Mouse (Mus musculus): ENCODE results near the gene Retnlb. TPM values are rescaled to one million over a fixed set of nuclear protein-coding genes. Genes with fewer than 3 reads are reported as not detected.
"Not testable (repeated sequence)": the region's sequence is repeated elsewhere in the genome, so short reads cannot be mapped to it uniquely, and the experiment has no call there.

Retnlb gene
- polyA plus RNA-seq, 1 experiment from 2014 or later = not detected

DNA sequence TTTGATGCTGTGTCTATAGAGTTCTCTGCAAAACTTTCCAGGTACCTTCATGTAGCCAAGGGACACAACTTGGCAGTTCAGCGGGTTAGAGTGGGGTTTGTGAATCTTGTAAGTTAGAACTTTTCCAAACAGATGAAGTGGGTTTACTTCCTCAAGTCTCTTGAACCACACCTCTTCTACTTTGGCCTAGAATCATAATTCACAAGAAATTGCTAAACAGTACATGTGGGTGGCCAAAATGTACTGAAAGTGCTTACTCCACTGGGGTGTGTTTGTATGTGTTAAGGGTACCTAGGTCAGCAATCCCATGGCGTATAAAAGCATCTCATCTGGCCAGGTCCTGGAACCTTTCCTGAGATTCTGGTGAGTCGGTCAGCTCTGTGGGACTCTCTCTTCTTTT, 25.6 kb downstream of the Retnlb start, which contains the start of gene Retnla:
Retnla (plus strand) TSS at position 286 of the 400 bp plus-strand sequence.
- Histone ChIP-seq H3K9me3 (ENCODE audit: control insufficient read depth, low read length) (no peaks in the 10 kb centered on the region), H3K9ac (ENCODE audit: low read length) (no peak within 1 kb of the TSS), H3K27me3 (ENCODE audit: control insufficient read depth, insufficient read depth, low read length) (no peaks in the 10 kb centered on the region), H3K27ac (ENCODE audit: low read depth, low read length) (no peak within 1 kb of the TSS), H3K4me2 (no peak within 1 kb of the TSS), H3K4me1 (ENCODE audit: control insufficient read depth, insufficient read depth, low read length) (no peaks in the 10 kb centered on the region), H3K36me3 (ENCODE audit: control insufficient read depth, insufficient read depth, low read length) (no peaks in the 10 kb centered on the region), H3K4me3 (ENCODE audit: low read depth, low read length) (no peak within 1 kb of the TSS)
- ATAC-seq (ENCODE audit: low FRiP score) (no peak), DNase-seq (ENCODE audit: low spot score, missing footprints) (no peak)
- 86% methylated on average over 3 of the region's 3 CpGs for WGBS

DNA sequence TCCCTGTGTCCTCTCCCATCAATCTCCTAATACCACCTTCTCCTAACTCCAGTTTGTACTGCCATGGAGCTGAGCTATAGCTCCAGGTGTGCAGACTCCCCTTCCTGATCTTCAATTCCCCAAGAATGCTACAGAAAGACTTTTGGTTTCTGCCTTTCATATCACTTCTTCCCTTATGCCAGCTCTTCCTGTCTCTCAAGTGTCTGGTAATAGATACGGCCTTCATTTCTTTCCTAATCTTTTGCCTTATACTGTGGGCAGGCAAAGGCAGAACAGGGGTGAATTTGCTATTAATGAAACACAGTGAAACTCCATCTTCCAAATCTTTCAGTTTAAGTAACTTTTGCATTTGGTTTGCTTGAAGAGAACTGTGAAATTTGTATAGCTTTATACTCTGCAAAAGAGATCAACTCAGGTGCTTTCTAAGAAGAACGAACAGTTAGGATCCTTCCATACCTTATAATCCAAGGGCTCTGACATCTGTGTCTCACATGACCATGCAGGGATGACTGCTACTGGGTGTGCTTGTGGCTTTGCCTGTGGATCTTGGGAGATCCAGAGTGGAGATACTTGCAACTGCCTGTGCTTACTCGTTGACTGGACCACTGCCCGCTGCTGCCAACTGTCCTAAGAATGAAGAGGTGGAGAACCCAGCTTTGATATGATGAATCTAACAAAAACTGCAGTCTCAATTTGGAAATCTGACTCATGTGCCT, 27.2 kb downstream of the Retnlb start:
- WGBS = 88% methylated on average over 4 of the region's 4 CpGs
- no peak overlapping the region for H3K27ac ChIP-seq (ENCODE audit: low read depth, low read length)
- H3K9me3 ChIP-seq (ENCODE audit: control insufficient read depth, low read length) = no peaks in the 10 kb centered on the region
- ATAC-seq (ENCODE audit: low FRiP score) = no peak
- no peak overlapping the region for H3K4me2 ChIP-seq
- H3K9ac ChIP-seq (ENCODE audit: low read length) = no peak overlapping the region
- H3K27me3 ChIP-seq (ENCODE audit: control insufficient read depth, insufficient read depth, low read length) = no peaks in the 10 kb centered on the region
- no peaks in the 10 kb centered on the region for H3K36me3 ChIP-seq (ENCODE audit: control insufficient read depth, insufficient read depth, low read length)
- H3K4me1 ChIP-seq (ENCODE audit: control insufficient read depth, insufficient read depth, low read length) = no peaks in the 10 kb centered on the region
- DNase-seq (ENCODE audit: low spot score, missing footprints) = no peak
- no peak overlapping the region for H3K4me3 ChIP-seq (ENCODE audit: low read depth, low read length)

DNA sequence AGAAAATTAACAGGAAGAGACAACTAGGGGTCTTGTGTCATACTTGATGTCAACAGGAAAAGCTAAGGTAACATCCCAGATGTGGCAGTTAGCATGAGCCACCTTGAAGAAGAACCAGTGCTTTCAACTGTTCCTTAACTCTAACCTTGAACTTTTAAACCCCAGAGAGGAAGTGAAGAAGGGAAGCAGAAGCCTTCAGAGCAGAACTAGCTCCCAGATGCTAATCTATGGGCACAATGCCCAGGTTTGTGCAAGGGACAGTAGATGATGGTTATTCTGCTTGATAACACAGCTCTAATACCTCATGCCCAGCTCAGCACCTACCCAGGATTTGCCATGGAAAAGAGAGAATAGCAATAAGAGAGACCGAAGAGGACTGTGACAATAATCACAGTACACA, 48.3 kb downstream of the Retnlb start:
- not testable (repeated sequence) for H3K36me3 ChIP-seq (ENCODE audit: control insufficient read depth, insufficient read depth, low read length); H3K27ac ChIP-seq (ENCODE audit: low read depth, low read length); ATAC-seq (ENCODE audit: low FRiP score); H3K4me1 ChIP-seq (ENCODE audit: control insufficient read depth, insufficient read depth, low read length); H3K9me3 ChIP-seq (ENCODE audit: control insufficient read depth, low read length); H3K4me2 ChIP-seq; H3K4me3 ChIP-seq (ENCODE audit: low read depth, low read length); DNase-seq (ENCODE audit: low spot score, missing footprints); H3K27me3 ChIP-seq (ENCODE audit: control insufficient read depth, insufficient read depth, low read length); H3K9ac ChIP-seq (ENCODE audit: low read length)
- 96% methylated on average over 1 of the region's 1 CpGs for WGBS

DNA sequence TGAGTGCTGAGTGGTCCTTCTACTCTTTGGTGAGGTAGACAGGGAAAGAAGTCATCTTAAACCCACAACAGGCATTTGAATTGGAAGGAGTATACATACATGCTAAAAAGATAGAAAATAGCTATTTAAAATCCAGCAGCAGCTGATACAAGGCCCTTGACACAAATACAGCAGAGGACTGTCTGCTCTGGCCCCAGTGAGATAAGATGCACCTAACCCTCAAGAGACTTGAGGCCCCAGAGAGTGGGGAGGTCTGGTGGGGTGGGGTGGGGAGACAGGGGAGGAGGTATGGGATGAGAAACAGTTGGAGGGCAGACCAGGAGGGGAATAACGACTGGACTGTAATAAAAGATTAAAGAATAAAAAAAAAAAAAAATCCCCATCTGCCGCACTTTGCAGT, 51.0 kb downstream of the Retnlb start:
- no peaks in the 10 kb centered on the region for H3K36me3 ChIP-seq (ENCODE audit: control insufficient read depth, insufficient read depth, low read length)
- H3K9ac ChIP-seq (ENCODE audit: low read length) = no peak overlapping the region
- H3K27ac ChIP-seq (ENCODE audit: low read depth, low read length) = no peak overlapping the region
- H3K4me1 ChIP-seq (ENCODE audit: control insufficient read depth, insufficient read depth, low read length) = no peaks in the 10 kb centered on the region
- H3K4me2 ChIP-seq = no peak overlapping the region
- H3K9me3 ChIP-seq (ENCODE audit: control insufficient read depth, low read length) = no peaks in the 10 kb centered on the region
- no peak overlapping the region for H3K4me3 ChIP-seq (ENCODE audit: low read depth, low read length)
- WGBS = 88% methylated on average over 2 of the region's 2 CpGs
- ATAC-seq (ENCODE audit: low FRiP score) (no peak), DNase-seq (ENCODE audit: low spot score, missing footprints) (no peak)
- no peaks in the 10 kb centered on the region for H3K27me3 ChIP-seq (ENCODE audit: control insufficient read depth, insufficient read depth, low read length)

Other genes with a start within 250 kb of the Retnlb start
- gene Trat1, start 44.8 kb upstream of the Retnlb start, polyA plus RNA-seq (2014; fragmentation: Nextera tagmentation; extraction: Ambion mirVana) = 0.04 TPM in 1 of 2 replicates, not detected in the other
- gene Retnla, start 25.7 kb downstream of the Retnlb start, polyA plus RNA-seq (2014; fragmentation: Nextera tagmentation; extraction: Ambion mirVana) = not detected in 2 replicates
- not detected in 2 replicates for gene Retnlg, start 55.8 kb downstream of the Retnlb start, polyA plus RNA-seq (2014; fragmentation: Nextera tagmentation; extraction: Ambion mirVana)
- 52.0 and 60.4 TPM in 2 replicates for gene Dzip3, start 177.3 kb downstream of the Retnlb start, polyA plus RNA-seq (2014; fragmentation: Nextera tagmentation; extraction: Ambion mirVana)
- gene Cip2a, start 177.3 kb downstream of the Retnlb start, polyA plus RNA-seq (2014; fragmentation: Nextera tagmentation; extraction: Ambion mirVana) = 55.0 and 57.7 TPM in 2 replicates
- gene Myh15, start 240.6 kb downstream of the Retnlb start, polyA plus RNA-seq (2014; fragmentation: Nextera tagmentation; extraction: Ambion mirVana) = 0.03 TPM in 1 of 2 replicates, not detected in the other